Comparison of ENCODE assay signal across 8 mouse cellular contexts in genomic region chr7:145216591-145216990, GRCm38 (mm10). TPM values are rescaled to one million over a fixed set of nuclear protein-coding genes. Genes with fewer than 3 reads are reported as not detected.
DNase-seq lines count a peak whose midpoint lies in the region; ATAC-seq and TF ChIP-seq lines count a peak whose summit lies in the region.
"Had no signal": no experiment of that assay in that cellular context is flagged by ENCODE, and none has a peak within 500 bp of the region (broad histone marks: within the 10 kb centered on the region; RNA-seq: fewer than 3 reads in every experiment).

No protein-coding gene starts in this region.

- no peak overlapping the region for H3K4me2 ChIP-seq in kidney, embryonic 16.5 days (replicated peaks; ENCODE audit: low read depth, low read length)
- H3K4me2 ChIP-seq in lung, embryonic 15.5 days: no peak overlapping the region

- H3K9me3 ChIP-seq in kidney, embryonic 16.5 days (ENCODE audit: low read length): no peaks in the 10 kb centered on the region
- no peaks in the 10 kb centered on the region for H3K9me3 ChIP-seq in lung, embryonic 15.5 days

- WGBS in kidney, embryonic 16.5 days: 33% methylated on average over 1 of the region's 1 CpGs
- 43% methylated on average over 1 of the region's 1 CpGs for WGBS in kidney, adult 2 months
- 35% methylated on average over 1 of the region's 1 CpGs for WGBS in lung, embryonic 15.5 days

- TF ChIP-seq CTCF in kidney, adult 2 months (conservative IDR thresholded peaks at IDR 0.05; ENCODE audit: insufficient read depth, insufficient read length, low read depth, low read length): no peak; the same call in 1 of the 2 replicates

- ATAC-seq in kidney, embryonic 16.5 days (ENCODE audit: low FRiP score, low TSS enrichment): peak; percentile 39; the same call in 1 of the 2 replicates
- ATAC-seq in lung, embryonic 15.5 days (ENCODE audit: borderline replicate concordance, extremely low read depth, low FRiP score, low TSS enrichment): peak; percentile 41; the same call in 1 of the 2 replicates

- H3K27ac ChIP-seq in kidney, embryonic 16.5 days (ENCODE audit: low read length): no peak overlapping the region
- no peak overlapping the region for H3K27ac ChIP-seq in kidney, adult 2 months (ENCODE audit: insufficient read depth, low read depth, low read length)
- no peak overlapping the region for H3K27ac ChIP-seq in lung, embryonic 15.5 days

- H3K4me1 ChIP-seq in kidney, embryonic 16.5 days (ENCODE audit: insufficient read depth, low read length): peaks cover 20% of the 10 kb centered on the region
- peaks cover 2% of the 10 kb centered on the region; the same call in 1 of the 2 replicates for H3K4me1 ChIP-seq in kidney, adult 2 months (ENCODE audit: control insufficient read depth, insufficient read depth, low read length)
- peaks cover 18% of the 10 kb centered on the region for H3K4me1 ChIP-seq in lung, embryonic 15.5 days

- no peak for DNase-seq in kidney, adult 2 months
- peak; percentile 62 for DNase-seq in Muller cell, postnatal 12 days (ENCODE audit: inconsistent ontology term)
- peak; percentile 32 for DNase-seq in embryo, embryonic 9.5 days (ENCODE audit: extremely low spot score)
- no peak for DNase-seq in spleen, postnatal 10 days (ENCODE audit: low spot score in 2 of 2)
- no peak for DNase-seq in cerebellum, adult 9-10 months
- DNase-seq: cerebellum, postnatal 36 days had no signal

- H3K9ac ChIP-seq in kidney, embryonic 16.5 days (replicated peaks; ENCODE audit: low read length): 0 out of 2 replicates have a peak overlapping the region, but pooled peaks have one; percentile 40
- H3K9ac ChIP-seq in lung, embryonic 15.5 days: no peak overlapping the region

- H3K4me3 ChIP-seq in kidney, embryonic 16.5 days (ENCODE audit: low read length): no peak overlapping the region
- H3K4me3 ChIP-seq in kidney, adult 2 months (ENCODE audit: insufficient read depth, low read depth, low read length): no peak overlapping the region
- no peak overlapping the region for H3K4me3 ChIP-seq in lung, embryonic 15.5 days

- TF ChIP-seq POLR2A in kidney, adult 2 months (IDR thresholded peaks at IDR 0.05; ENCODE audit: low read depth, low read length): no peak

- H3K36me3 ChIP-seq in kidney, embryonic 16.5 days (ENCODE audit: insufficient read depth, low read length): no peaks in the 10 kb centered on the region
- no peaks in the 10 kb centered on the region for H3K36me3 ChIP-seq in kidney, adult 2 months (ENCODE audit: control insufficient read depth, insufficient read depth, low read length)
- no peaks in the 10 kb centered on the region for H3K36me3 ChIP-seq in lung, embryonic 15.5 days

- no peaks in the 10 kb centered on the region for H3K27me3 ChIP-seq in kidney, embryonic 16.5 days (ENCODE audit: insufficient read depth, low read length)
- H3K27me3 ChIP-seq in kidney, adult 2 months (replicated peaks; ENCODE audit: control insufficient read depth, insufficient read depth, low read length): no peaks in the 10 kb centered on the region
- no peaks in the 10 kb centered on the region for H3K27me3 ChIP-seq in lung, embryonic 15.5 days

RNA-seq across cellular contexts. Expression of gene 1810010D01Rik, which starts 8.7 kb away (rescaled TPM):
- polyA plus RNA-seq in kidney, embryonic 16.5 days (2015; fragmentation: Nextera tagmentation; extraction: Ambion mirVana): 0.27 and 0.30 TPM in 2 replicates
- polyA plus RNA-seq in kidney, adult 2 months (2012; rRNA removed): 0.42 and 0.88 TPM in 2 replicates
- polyA plus RNA-seq in lung, embryonic 15.5 days (2015; fragmentation: Nextera tagmentation; extraction: Ambion mirVana): 0.30 and 0.33 TPM in 2 replicates

Comparison
In these comparisons a context has a peak if more than half of its experiments do, and no peak if none do; other contexts are left out.
1. DNase-seq: peak in Muller cell, postnatal 12 days (single experiment) and embryo, embryonic 9.5 days (single experiment); none in kidney, adult 2 months (single experiment), spleen, postnatal 10 days (0 of 2) and cerebellum, adult 9-10 months (single experiment).